ENCODE assay signal across 8 mouse cellular contexts in the genomic region with DNA sequence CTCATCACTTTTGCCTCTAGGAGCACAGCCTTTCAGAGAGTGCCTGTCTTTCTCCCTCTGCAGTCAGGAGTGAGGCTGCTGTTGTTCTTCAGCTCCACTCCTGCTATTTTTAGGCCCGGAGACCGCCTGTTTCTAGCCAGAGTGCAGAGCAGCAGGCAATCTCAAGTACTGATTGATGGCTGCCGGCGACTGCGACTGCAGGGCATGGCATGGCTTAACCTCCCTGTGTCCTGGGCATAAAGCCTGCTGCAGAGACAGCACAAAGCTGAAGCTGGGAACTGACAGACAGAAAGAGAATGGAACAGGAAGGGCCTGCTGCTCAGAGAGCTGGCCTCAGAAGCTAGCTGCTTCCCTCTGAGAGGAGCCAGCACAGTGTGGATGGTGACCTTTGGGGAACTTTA. TPM values are rescaled to one million over a fixed set of nuclear protein-coding genes. Genes with fewer than 3 reads are reported as not detected.
DNase-seq lines count a peak whose midpoint lies in the region; ATAC-seq and TF ChIP-seq lines count a peak whose summit lies in the region.

No protein-coding gene starts in this region.

- H3K4me3 ChIP-seq in forebrain, embryonic 14.5 days (ENCODE audit: low read depth, low read length): no peak overlapping the region
- no peak overlapping the region for H3K4me3 ChIP-seq in midbrain, embryonic 10.5 days
- no peak overlapping the region for H3K4me3 ChIP-seq in stomach, postnatal 0 days (ENCODE audit: low read depth, low read length)

- no peak for TF ChIP-seq EP300 in stomach, postnatal 0 days (optimal IDR thresholded peaks at IDR 0.05)

- DNase-seq in gastrocnemius, adult 18-20 months (ENCODE audit: low spot score): peak; percentile 12
- DNase-seq in gastrocnemius, postnatal 4 days (ENCODE audit: low spot score in 2 of 2): no peak
- DNase-seq in forebrain, embryonic 14.5 days (ENCODE audit: low spot score): peak; percentile 36
- peak; percentile 41 for DNase-seq in heart, postnatal 25 days (ENCODE audit: low spot score)
- peak; percentile 58 for DNase-seq in layer of hippocampus, adult 9-11 months
- DNase-seq in midbrain, embryonic 10.5 days (ENCODE audit: low spot score): peak; percentile 49
- peak; percentile 19 for DNase-seq in stomach, postnatal 0 days (ENCODE audit: low spot score)
- no peak for DNase-seq in urinary bladder, postnatal 14 days (ENCODE audit: low spot score)

- no peaks in the 10 kb centered on the region for H3K36me3 ChIP-seq in forebrain, embryonic 14.5 days (ENCODE audit: control insufficient read depth, insufficient read depth, low read length)
- no peaks in the 10 kb centered on the region for H3K36me3 ChIP-seq in midbrain, embryonic 10.5 days
- no peaks in the 10 kb centered on the region for H3K36me3 ChIP-seq in stomach, postnatal 0 days (ENCODE audit: control insufficient read depth, insufficient read depth, low read length)

- intact Hi-C loops in heart, postnatal 25 days (cut with DNase I): no loop called here

- H3K4me1 ChIP-seq in forebrain, embryonic 14.5 days (ENCODE audit: control insufficient read depth, insufficient read depth, low read length): peaks cover 10% of the 10 kb centered on the region; the same call in 1 of the 2 replicates
- H3K4me1 ChIP-seq in midbrain, embryonic 10.5 days: peaks cover 23% of the 10 kb centered on the region
- no peaks in the 10 kb centered on the region for H3K4me1 ChIP-seq in stomach, postnatal 0 days (replicated peaks; ENCODE audit: control insufficient read depth, insufficient read depth)

- H3K9ac ChIP-seq in forebrain, embryonic 14.5 days (ENCODE audit: low read length): peak overlapping the region; percentile 40
- H3K9ac ChIP-seq in stomach, postnatal 0 days (ENCODE audit: low read length): no peak overlapping the region

- H3K27ac ChIP-seq in forebrain, embryonic 14.5 days (ENCODE audit: low read depth, low read length): peak overlapping the region; percentile 46; the same call in 1 of the 2 replicates
- peak overlapping the region; percentile 77 for H3K27ac ChIP-seq in midbrain, embryonic 10.5 days (replicated peaks)
- peak overlapping the region; percentile 13; the same call in 1 of the 2 replicates for H3K27ac ChIP-seq in stomach, postnatal 0 days (replicated peaks)

- no peak; the same call in 1 of the 2 replicates for ATAC-seq in forebrain, embryonic 14.5 days
- no peak for ATAC-seq in stomach, postnatal 0 days (ENCODE audit: low FRiP score, low TSS enrichment)

- WGBS in forebrain, embryonic 14.5 days: 15% methylated on average over 5 of the region's 5 CpGs
- 16% methylated on average over 5 of the region's 5 CpGs for WGBS in midbrain, embryonic 10.5 days
- WGBS in stomach, postnatal 0 days: 24% methylated on average over 5 of the region's 5 CpGs

- H3K4me2 ChIP-seq in forebrain, embryonic 14.5 days (ENCODE audit: low read length): no peak overlapping the region
- no peak overlapping the region for H3K4me2 ChIP-seq in stomach, postnatal 0 days (replicated peaks; ENCODE audit: low read depth)

- H3K27me3 ChIP-seq in forebrain, embryonic 14.5 days (replicated peaks; ENCODE audit: control insufficient read depth, insufficient read depth, low read length): no peaks in the 10 kb centered on the region
- H3K27me3 ChIP-seq in midbrain, embryonic 10.5 days (ENCODE audit: low read depth, poor library complexity, severe bottlenecking): peaks cover 7% of the 10 kb centered on the region; the same call in 1 of the 2 replicates
- H3K27me3 ChIP-seq in stomach, postnatal 0 days (ENCODE audit: control insufficient read depth, insufficient read depth, low read length): no peaks in the 10 kb centered on the region

- no peaks in the 10 kb centered on the region for H3K9me3 ChIP-seq in forebrain, embryonic 14.5 days (replicated peaks; ENCODE audit: control insufficient read depth, low read length)
- no peaks in the 10 kb centered on the region for H3K9me3 ChIP-seq in midbrain, embryonic 10.5 days (replicated peaks)
- no peaks in the 10 kb centered on the region for H3K9me3 ChIP-seq in stomach, postnatal 0 days (ENCODE audit: control insufficient read depth, low read length)

- no peak for TF ChIP-seq CTCF in stomach, postnatal 0 days (IDR thresholded peaks at IDR 0.05; ENCODE audit: low read depth)

RNA-seq across cellular contexts. Expression of a gene that starts 27.9 kb away (rescaled TPM):
- total RNA-seq in gastrocnemius, adult 18-20 months (2021): 10 to 100 TPM; 18.0 to 19.2 TPM
- total RNA-seq in gastrocnemius, postnatal 4 days (2021): 10 to 100 TPM; 21.9 to 22.2 TPM
- polyA plus RNA-seq in forebrain, embryonic 14.5 days (2014; fragmentation: Nextera tagmentation; extraction: Ambion mirVana): 40.5 and 47.9 TPM in 2 replicates
- 10 to 100 TPM; 27.7 to 28.9 TPM for total RNA-seq in heart, postnatal 25 days (2021)
- polyA plus RNA-seq in midbrain, embryonic 10.5 days (2016; fragmentation: Nextera tagmentation; extraction: Ambion mirVana): 54.3 and 55.9 TPM in 2 replicates
- polyA plus RNA-seq in stomach, postnatal 0 days (2015; fragmentation: Nextera tagmentation; extraction: Ambion mirVana): 26.0 and 27.8 TPM in 2 replicates

Comparison
In these comparisons a context has a peak if more than half of its experiments do, and no peak if none do; other contexts are left out.
1. DNase-seq: peak in gastrocnemius, adult 18-20 months (single experiment), forebrain, embryonic 14.5 days (single experiment), heart, postnatal 25 days (single experiment), layer of hippocampus, adult 9-11 months (single experiment), midbrain, embryonic 10.5 days (single experiment) and stomach, postnatal 0 days (single experiment); none in gastrocnemius, postnatal 4 days (0 of 2) and urinary bladder, postnatal 14 days (single experiment).
2. H3K27ac ChIP-seq: peak in every context shown above with its lines; median percentile 77 in midbrain, embryonic 10.5 days; 46 in forebrain, embryonic 14.5 days; 13 in stomach, postnatal 0 days.